Mouse (Mus musculus): Measurements from ENCODE around the gene C1qtnf9. TPM values are rescaled to one million over a fixed set of nuclear protein-coding genes. Genes with fewer than 3 reads are reported as not detected.
A peak's percentile ranks its signal among the peaks of the same experiment; 100 is the strongest.

C1qtnf9 gene
- total RNA-seq, 1 experiment, result 0.49 TPM

DNA sequence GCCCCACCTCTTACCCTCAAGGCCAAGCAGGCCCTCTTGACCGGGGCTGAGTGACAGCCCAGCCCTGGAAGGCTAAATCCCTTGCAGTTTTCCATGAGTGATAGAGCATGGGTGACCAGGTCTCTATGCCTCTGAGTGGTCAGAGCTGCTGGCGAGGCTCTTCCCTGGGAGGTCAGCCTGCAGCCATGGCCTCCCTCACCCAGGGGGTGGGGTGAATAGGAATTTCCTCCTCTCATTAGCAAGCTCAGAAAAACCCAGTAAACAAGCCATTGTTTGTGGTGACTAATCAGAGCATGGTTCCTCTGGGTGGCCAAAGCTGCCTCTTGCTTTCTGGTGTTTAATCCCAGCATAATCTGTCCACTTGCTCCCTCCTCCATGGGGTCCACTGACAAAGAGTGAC lies 2.9 kb upstream of the C1qtnf9 start:
- Histone ChIP-seq H3K9me3 (ENCODE audit: control insufficient read depth, insufficient read depth, low read depth, low read length) (no peaks in the 10 kb centered on the region), H3K27ac (ENCODE audit: insufficient read depth, low read depth, low read length, poor library complexity, severe bottlenecking) (peak overlapping the region; percentile 6; the same call in 1 of the 2 replicates), H3K36me3 (ENCODE audit: control insufficient read depth, insufficient read depth, low read length, poor library complexity, severe bottlenecking) (peaks cover 17% of the 10 kb centered on the region), H3K4me1 (ENCODE audit: control insufficient read depth in 2 of 2, insufficient read depth in 2 of 2, low read length in 2 of 2, poor library complexity in 1 of 2) (peaks cover 18 to 39% of the 10 kb centered on the region in 2 experiments), H3K9ac (ENCODE audit: insufficient read depth, low read depth, low read length, poor library complexity, severe bottlenecking) (no peak overlapping the region), H3K4me3 (ENCODE audit: insufficient read depth in 1 of 2, low read depth in 1 of 2, low read length in 2 of 2, poor library complexity in 1 of 2, severe bottlenecking in 1 of 2) (no peak overlapping the region)
- DNase-seq (ENCODE audit: low read depth, low spot score), result no peak
- TF ChIP-seq MAFK (IDR thresholded peaks at IDR 0.05; ENCODE audit: insufficient read depth, low read depth, low read length), result no peak
- TF ChIP-seq CHD2 (IDR thresholded peaks at IDR 0.05; ENCODE audit: low read depth, low read length), result no peak
- no peak for TF ChIP-seq ZC3H11A (IDR thresholded peaks at IDR 0.05; ENCODE audit: borderline replicate concordance, low read depth, low read length)
- TF ChIP-seq ZNF384 (IDR thresholded peaks at IDR 0.05; ENCODE audit: low read depth, low read length), result no peak
- TF ChIP-seq HCFC1 (IDR thresholded peaks at IDR 0.05; ENCODE audit: borderline replicate concordance, insufficient read depth, low read length), result no peak
- in situ Hi-C loops (cut with MboI; ENCODE audit: low sequenced_read_pairs in 2 of 2, unreplicated experiment in 2 of 2), result no loop called here

DNA sequence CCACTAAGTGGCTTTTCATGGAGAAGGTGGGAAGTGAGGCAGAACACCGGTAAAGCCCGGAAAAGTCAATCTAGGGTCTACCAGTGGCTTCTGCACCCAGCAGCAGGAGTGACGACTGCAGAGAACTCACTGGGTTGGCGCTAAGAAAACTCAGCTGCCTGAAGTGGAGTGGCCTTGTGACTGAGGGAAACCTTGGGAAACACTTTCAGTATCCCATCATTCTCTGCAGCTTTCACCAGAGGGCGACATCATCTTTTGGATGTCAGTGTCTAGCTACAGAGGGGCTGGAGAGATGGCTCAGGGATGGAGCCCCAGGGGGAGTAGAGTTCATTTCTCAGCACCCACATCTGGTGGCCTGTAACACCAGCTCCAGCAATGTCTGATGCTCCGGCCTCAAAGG lies 1.4 kb downstream of the C1qtnf9 start:
- no peak for DNase-seq (ENCODE audit: low read depth, low spot score)
- H3K4me1 ChIP-seq (ENCODE audit: control insufficient read depth in 2 of 2, insufficient read depth in 2 of 2, low read length in 2 of 2, poor library complexity in 1 of 2), result peaks cover 11 to 21% of the 10 kb centered on the region in 2 experiments
- H3K4me3 ChIP-seq (ENCODE audit: insufficient read depth in 1 of 2, low read depth in 1 of 2, low read length in 2 of 2, poor library complexity in 1 of 2, severe bottlenecking in 1 of 2), result no peak overlapping the region
- no peak overlapping the region for H3K27ac ChIP-seq (ENCODE audit: insufficient read depth, low read depth, low read length, poor library complexity, severe bottlenecking)
- H3K36me3 ChIP-seq (ENCODE audit: control insufficient read depth, insufficient read depth, low read length, poor library complexity, severe bottlenecking), result no peaks in the 10 kb centered on the region
- no peak overlapping the region for H3K9ac ChIP-seq (ENCODE audit: insufficient read depth, low read depth, low read length, poor library complexity, severe bottlenecking)
- in situ Hi-C loops (cut with MboI; ENCODE audit: low sequenced_read_pairs in 2 of 2, unreplicated experiment in 2 of 2), result no loop called here
- TF ChIP-seq ZNF384 (IDR thresholded peaks at IDR 0.05; ENCODE audit: low read depth, low read length), result no peak
- no peak for TF ChIP-seq MAFK (IDR thresholded peaks at IDR 0.05; ENCODE audit: insufficient read depth, low read depth, low read length)
- no peak for TF ChIP-seq ZC3H11A (IDR thresholded peaks at IDR 0.05; ENCODE audit: borderline replicate concordance, low read depth, low read length)
- TF ChIP-seq CHD2 (IDR thresholded peaks at IDR 0.05; ENCODE audit: low read depth, low read length), result no peak
- TF ChIP-seq HCFC1 (IDR thresholded peaks at IDR 0.05; ENCODE audit: borderline replicate concordance, insufficient read depth, low read length), result no peak
- H3K9me3 ChIP-seq (ENCODE audit: control insufficient read depth, insufficient read depth, low read depth, low read length), result no peaks in the 10 kb centered on the region

DNA sequence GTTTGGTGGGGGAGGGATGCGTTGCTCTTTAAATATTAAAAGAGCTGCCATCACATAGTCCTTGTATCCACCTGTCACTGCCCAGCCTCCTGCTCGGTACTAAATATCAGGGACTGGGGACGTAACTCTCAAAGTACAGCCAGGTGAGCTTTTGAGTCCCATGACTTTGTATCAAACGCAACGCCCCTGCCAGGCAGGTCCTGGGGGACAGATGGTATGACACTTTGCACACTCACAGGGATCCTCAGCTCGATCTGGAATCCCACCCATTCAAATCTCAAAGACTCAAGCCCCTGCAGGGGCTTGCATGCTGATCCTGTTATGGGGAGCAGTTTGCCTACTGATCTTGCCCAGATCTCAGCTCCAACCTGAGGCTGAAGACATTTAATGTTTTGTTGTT lies 2.7 kb downstream of the C1qtnf9 start:
- H3K9me3 ChIP-seq (ENCODE audit: control insufficient read depth, insufficient read depth, low read depth, low read length), result no peaks in the 10 kb centered on the region
- in situ Hi-C loops (cut with MboI; ENCODE audit: low sequenced_read_pairs in 2 of 2, unreplicated experiment in 2 of 2), result no loop called here
- TF ChIP-seq CHD2 (IDR thresholded peaks at IDR 0.05; ENCODE audit: low read depth, low read length), result no peak
- no peak for TF ChIP-seq MAFK (IDR thresholded peaks at IDR 0.05; ENCODE audit: insufficient read depth, low read depth, low read length)
- no peak for TF ChIP-seq HCFC1 (IDR thresholded peaks at IDR 0.05; ENCODE audit: borderline replicate concordance, insufficient read depth, low read length)
- TF ChIP-seq ZC3H11A (IDR thresholded peaks at IDR 0.05; ENCODE audit: borderline replicate concordance, low read depth, low read length), result no peak
- no peak for TF ChIP-seq ZNF384 (IDR thresholded peaks at IDR 0.05; ENCODE audit: low read depth, low read length)
- H3K9ac ChIP-seq (ENCODE audit: insufficient read depth, low read depth, low read length, poor library complexity, severe bottlenecking), result no peak overlapping the region
- no peaks in the 10 kb centered on the region for H3K36me3 ChIP-seq (ENCODE audit: control insufficient read depth, insufficient read depth, low read length, poor library complexity, severe bottlenecking)
- DNase-seq (ENCODE audit: low read depth, low spot score), result no peak
- H3K4me1 ChIP-seq (ENCODE audit: control insufficient read depth in 2 of 2, insufficient read depth in 2 of 2, low read length in 2 of 2, poor library complexity in 1 of 2), result peaks cover 3 to 11% of the 10 kb centered on the region in 2 experiments
- H3K27ac ChIP-seq (ENCODE audit: insufficient read depth, low read depth, low read length, poor library complexity, severe bottlenecking), result no peak overlapping the region
- no peak overlapping the region for H3K4me3 ChIP-seq (ENCODE audit: insufficient read depth in 1 of 2, low read depth in 1 of 2, low read length in 2 of 2, poor library complexity in 1 of 2, severe bottlenecking in 1 of 2)

DNA sequence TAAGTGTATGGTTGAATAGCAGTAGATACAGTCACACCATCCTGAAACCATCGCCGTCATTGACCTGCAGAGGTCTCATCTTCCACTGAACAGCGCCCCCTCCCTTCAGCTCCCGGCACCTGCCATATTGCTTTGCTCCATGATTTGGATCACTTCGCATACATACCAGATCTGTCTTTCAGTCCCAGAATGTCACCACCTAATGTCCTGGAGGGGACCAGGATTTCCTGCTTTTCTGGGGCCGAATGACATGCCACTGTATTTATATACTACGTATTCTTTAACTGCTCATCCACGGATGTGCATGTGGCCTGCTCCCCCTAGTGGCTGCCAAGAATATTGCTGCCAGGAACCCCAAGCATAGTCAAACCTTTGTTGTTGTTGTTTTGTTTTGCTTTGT lies 3.1 kb downstream of the C1qtnf9 start:
- peak; percentile 66 for DNase-seq (ENCODE audit: low read depth, low spot score)
- peak overlapping the region; percentile 59; the same call in 1 of the 2 replicates for H3K9ac ChIP-seq (ENCODE audit: insufficient read depth, low read depth, low read length, poor library complexity, severe bottlenecking)
- TF ChIP-seq ZC3H11A (IDR thresholded peaks at IDR 0.05; ENCODE audit: borderline replicate concordance, low read depth, low read length) (peak; percentile 37; the same call in 1 of the 2 replicates), CHD2 (IDR thresholded peaks at IDR 0.05; ENCODE audit: low read depth, low read length) (no peak), MAFK (IDR thresholded peaks at IDR 0.05; ENCODE audit: insufficient read depth, low read depth, low read length) (no peak)
- peak overlapping the region; percentile 55 to 65 for H3K4me3 ChIP-seq (ENCODE audit: insufficient read depth in 1 of 2, low read depth in 1 of 2, low read length in 2 of 2, poor library complexity in 1 of 2, severe bottlenecking in 1 of 2)
- H3K4me1 ChIP-seq (ENCODE audit: control insufficient read depth in 2 of 2, insufficient read depth in 2 of 2, low read length in 2 of 2, poor library complexity in 1 of 2), result peaks cover 0 to 6% of the 10 kb centered on the region in 2 experiments
- no peak overlapping the region for H3K27ac ChIP-seq (ENCODE audit: insufficient read depth, low read depth, low read length, poor library complexity, severe bottlenecking)
- in situ Hi-C loops (cut with MboI; ENCODE audit: low sequenced_read_pairs in 2 of 2, unreplicated experiment in 2 of 2), result no loop called here
- no peaks in the 10 kb centered on the region for H3K9me3 ChIP-seq (ENCODE audit: control insufficient read depth, insufficient read depth, low read depth, low read length)
- H3K36me3 ChIP-seq (ENCODE audit: control insufficient read depth, insufficient read depth, low read length, poor library complexity, severe bottlenecking), result no peaks in the 10 kb centered on the region

DNA sequence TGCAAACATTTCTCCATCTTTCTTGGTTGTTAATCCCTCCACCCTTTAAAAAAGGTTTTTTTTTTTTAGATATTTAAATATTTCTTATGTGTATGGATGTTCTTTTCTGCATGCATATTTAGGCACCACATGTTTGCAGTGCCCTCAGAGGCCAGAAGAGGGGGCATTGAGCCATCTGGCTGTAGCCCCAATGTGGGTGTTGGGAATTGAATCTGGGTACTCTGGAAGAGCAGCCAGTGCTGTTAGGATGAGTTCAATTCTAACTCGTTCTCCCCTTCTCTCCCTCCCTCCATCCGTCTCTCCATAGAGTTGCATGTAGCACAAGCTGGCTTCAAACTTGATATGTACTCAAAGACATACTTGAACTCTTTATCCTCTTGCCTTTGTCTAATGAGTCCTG lies 5.5 kb downstream of the C1qtnf9 start:
- H3K9ac ChIP-seq (ENCODE audit: insufficient read depth, low read depth, low read length, poor library complexity, severe bottlenecking), result no peak overlapping the region
- in situ Hi-C loops (cut with MboI; ENCODE audit: low sequenced_read_pairs in 2 of 2, unreplicated experiment in 2 of 2), result no loop called here
- no peak for TF ChIP-seq CHD2 (IDR thresholded peaks at IDR 0.05; ENCODE audit: low read depth, low read length)
- 0 out of 2 replicates have a peak, but pooled peaks have one; percentile 10 for TF ChIP-seq ZC3H11A (IDR thresholded peaks at IDR 0.05; ENCODE audit: borderline replicate concordance, low read depth, low read length)
- no peak for TF ChIP-seq HCFC1 (IDR thresholded peaks at IDR 0.05; ENCODE audit: borderline replicate concordance, insufficient read depth, low read length)
- TF ChIP-seq MAFK (IDR thresholded peaks at IDR 0.05; ENCODE audit: insufficient read depth, low read depth, low read length), result no peak
- H3K36me3 ChIP-seq (ENCODE audit: control insufficient read depth, insufficient read depth, low read length, poor library complexity, severe bottlenecking), result no peaks in the 10 kb centered on the region
- H3K9me3 ChIP-seq (ENCODE audit: control insufficient read depth, insufficient read depth, low read depth, low read length), result no peaks in the 10 kb centered on the region
- DNase-seq (ENCODE audit: low read depth, low spot score), result no peak
- no peak overlapping the region for H3K4me3 ChIP-seq (ENCODE audit: insufficient read depth in 1 of 2, low read depth in 1 of 2, low read length in 2 of 2, poor library complexity in 1 of 2, severe bottlenecking in 1 of 2)
- H3K27ac ChIP-seq (ENCODE audit: insufficient read depth, low read depth, low read length, poor library complexity, severe bottlenecking), result no peak overlapping the region
- peaks cover 0 to 3% of the 10 kb centered on the region in 2 experiments; a peak in 1 of 4 replicates for H3K4me1 ChIP-seq (ENCODE audit: control insufficient read depth in 2 of 2, insufficient read depth in 2 of 2, low read length in 2 of 2, poor library complexity in 1 of 2)
